Mouse (Mus musculus) R1 (cell line): ENCODE measurements around the gene BC035947.
"Not testable (repeated sequence)": the region's sequence is repeated elsewhere in the genome, so short reads cannot be mapped to it uniquely, and the experiment has no call there.

ENCODE experiments used
- DNase-seq: peaks from one replicate; pipeline ENCODE4 v3.0.0-alpha.2; 2018; ENCODE audit warnings: low read depth, low spot score

BC035947 gene

GRCm38 (mm10) chr1:78501856-78502255 is 10.1 kb downstream of the BC035947 start:
- not testable (repeated sequence) for DNase-seq

- no peak for DNase-seq
Observed at GRCm38 (mm10) chr1:78501036-78501435, 10.9 kb downstream of the BC035947 start.

GRCm38 (mm10) chr1:78490143-78490542 is 21.8 kb downstream of the BC035947 start:
- no peak for DNase-seq

- peak; percentile 99 for DNase-seq
Observed at GRCm38 (mm10) chr1:78488752-78489492, 23.0 kb downstream of the BC035947 start, which contains the start of gene Farsb. Farsb (minus strand) TSS chr1:78488897.

GRCm38 (mm10) chr1:78488427-78488751 is 23.6 kb downstream of the BC035947 start:
- DNase-seq, result no peak

GRCm38 (mm10) chr1:78484361-78484760 is 27.6 kb downstream of the BC035947 start:
- DNase-seq, result peak; percentile 38

GRCm38 (mm10) chr1:78483430-78483829 is 28.5 kb downstream of the BC035947 start:
- no peak for DNase-seq

GRCm38 (mm10) chr1:78472441-78472840 is 39.5 kb downstream of the BC035947 start:
- no peak for DNase-seq

- DNase-seq, result peak; percentile 79
Observed at GRCm38 (mm10) chr1:78454659-78455058, 57.3 kb downstream of the BC035947 start.

GRCm38 (mm10) chr1:78453886-78454285 is 58.1 kb downstream of the BC035947 start:
- DNase-seq, result no peak

- DNase-seq, result no peak
Observed at GRCm38 (mm10) chr1:78452544-78452943, 59.4 kb downstream of the BC035947 start.

- DNase-seq, result no peak
Observed at GRCm38 (mm10) chr1:78451070-78451854, 60.7 kb downstream of the BC035947 start.

GRCm38 (mm10) chr1:78448091-78448490 is 63.9 kb downstream of the BC035947 start:
- DNase-seq, result no peak
